Mouse (Mus musculus) embryonic facial prominence, embryonic 11.5 days (tissue): ENCODE measurements around the gene Gins3. TPM values are rescaled to one million over a fixed set of nuclear protein-coding genes. Genes with fewer than 3 reads are reported as not detected.

Experiments used
- ATAC-seq: fragments of 200-750 bp; cut with Nextera tagmentation; replicated peaks from 2 replicates; pipeline ENCODE4 v1.8.0; 2017; ENCODE audit warnings: low read depth; ENCODE audit not compliant: insufficient number of reproducible peaks, low FRiP score, low TSS enrichment
- DNase-seq: peaks from one replicate; pipeline ENCODE4 v3.0.0-alpha.2; 2015; ENCODE audit warnings: low spot score
- H3K27ac ChIP-seq: fragments of 300-500 bp; sonication (generic); replicated peaks from 2 replicates; pipeline ENCODE4 v1.5.1; 2014; ENCODE audit warnings: mild to moderate bottlenecking, low read depth, low read length, control low read depth
- H3K27me3 ChIP-seq: fragments of 300-500 bp; sonication (generic); 2 replicates; pipeline ENCODE4 v1.6.1; 2014; ENCODE audit warnings: mild to moderate bottlenecking, low read length, moderate library complexity, mixed read lengths; ENCODE audit not compliant: control insufficient read depth, insufficient read depth
- H3K36me3 ChIP-seq: fragments of 300-500 bp; sonication (generic); replicated peaks from 2 replicates; pipeline ENCODE4 v1.6.1; 2014; ENCODE audit warnings: low read depth, mild to moderate bottlenecking, low read length, moderate library complexity, mixed read lengths; ENCODE audit not compliant: control insufficient read depth, insufficient read depth
- H3K4me1 ChIP-seq: fragments of 300-500 bp; sonication (generic); 2 replicates; pipeline ENCODE4 v1.6.1; 2014; ENCODE audit warnings: low read length, mixed read lengths; ENCODE audit not compliant: control insufficient read depth, insufficient read depth
- H3K4me2 ChIP-seq: fragments of 300-500 bp; sonication (generic); 2 replicates; pipeline ENCODE4 v1.6.1; 2014; ENCODE audit warnings: low read depth, mild to moderate bottlenecking, control low read depth, low read length, moderate library complexity
- H3K4me3 ChIP-seq: fragments of 300-500 bp; sonication (generic); 2 replicates; pipeline ENCODE4 v1.5.1; 2014; ENCODE audit warnings: low read depth, low read length, control low read depth
- H3K9ac ChIP-seq: fragments of 300-500 bp; sonication (generic); replicated peaks from 2 replicates; pipeline ENCODE4 v1.6.1; 2014; ENCODE audit warnings: mild to moderate bottlenecking, control low read depth, low read length
- H3K9me3 ChIP-seq: fragments of 300-500 bp; sonication (generic); replicated peaks from 2 replicates; pipeline ENCODE4 v1.6.1; 2016; ENCODE audit warnings: mild to moderate bottlenecking, low read length, inconsistent platforms, mixed read lengths; ENCODE audit not compliant: control insufficient read depth
- WGBS: fragments of 180-500 bp; shearing (Covaris S2); extraction: QIAGEN DNeasy Blood & Tissue Kit; methylation state at CpG from one replicate; pipeline ENCODE4 v1.1.7; 2014; 5-methylcytosine and 5-hydroxymethylcytosine counted together
- polyA plus RNA-seq: library from polyadenylated mRNA; unstranded; fragments of >200 nt; fragmentation: Nextera tagmentation; extraction: Ambion mirVana; gene quantifications from 2 replicates; pipeline ENCODE4 v1.2.1, GENCODE M21; 2014

Gins3 gene
- polyA plus RNA-seq, 1 experiment from 2014 or later = 35.3 TPM

GRCm38 (mm10) chr8:95611769-95612168, 21.5 kb upstream of the Gins3 start:
- no peaks in the 10 kb centered on the region for H3K4me1 ChIP-seq
- H3K27ac ChIP-seq = no peak overlapping the region
- H3K36me3 ChIP-seq = no peaks in the 10 kb centered on the region
- DNase-seq (no peak), ATAC-seq (no peak)
- no peak overlapping the region for H3K4me3 ChIP-seq
- no peak overlapping the region for H3K9ac ChIP-seq
- WGBS = 72% methylated on average over 5 of the region's 5 CpGs
- no peaks in the 10 kb centered on the region for H3K9me3 ChIP-seq
- no peaks in the 10 kb centered on the region for H3K27me3 ChIP-seq
- H3K4me2 ChIP-seq = no peak overlapping the region

GRCm38 (mm10) chr8:95616383-95616782, 16.9 kb upstream of the Gins3 start:
- ATAC-seq (no peak), DNase-seq (no peak)
- 89% methylated on average over 7 of the region's 7 CpGs for WGBS
- no peak overlapping the region for H3K27ac ChIP-seq
- no peaks in the 10 kb centered on the region for H3K4me1 ChIP-seq
- H3K9me3 ChIP-seq = no peaks in the 10 kb centered on the region
- no peaks in the 10 kb centered on the region for H3K36me3 ChIP-seq
- no peak overlapping the region for H3K9ac ChIP-seq
- no peaks in the 10 kb centered on the region for H3K27me3 ChIP-seq
- H3K4me3 ChIP-seq = no peak overlapping the region
- no peak overlapping the region for H3K4me2 ChIP-seq

GRCm38 (mm10) chr8:95620046-95620445, 13.2 kb upstream of the Gins3 start:
- H3K36me3 ChIP-seq = no peaks in the 10 kb centered on the region
- no peaks in the 10 kb centered on the region for H3K4me1 ChIP-seq
- H3K4me2 ChIP-seq = no peak overlapping the region
- no peak overlapping the region for H3K9ac ChIP-seq
- no peak overlapping the region for H3K4me3 ChIP-seq
- WGBS = 95% methylated on average over 2 of the region's 2 CpGs
- ATAC-seq (no peak), DNase-seq (no peak)
- H3K27me3 ChIP-seq = no peaks in the 10 kb centered on the region
- no peak overlapping the region for H3K27ac ChIP-seq
- no peaks in the 10 kb centered on the region for H3K9me3 ChIP-seq

- H3K27ac ChIP-seq = no peak overlapping the region
- WGBS = 74% methylated on average over 2 of the region's 2 CpGs
- no peak overlapping the region for H3K4me3 ChIP-seq
- H3K36me3 ChIP-seq = no peaks in the 10 kb centered on the region
- no peaks in the 10 kb centered on the region for H3K27me3 ChIP-seq
- no peak overlapping the region for H3K9ac ChIP-seq
- ATAC-seq = no peak
- H3K4me2 ChIP-seq = no peak overlapping the region
- H3K9me3 ChIP-seq = no peaks in the 10 kb centered on the region
- H3K4me1 ChIP-seq = no peaks in the 10 kb centered on the region
- DNase-seq = no peak
Measured at GRCm38 (mm10) chr8:95624833-95625232, 8.4 kb upstream of the Gins3 start.

GRCm38 (mm10) chr8:95632840-95633239, 413 bp upstream of the Gins3 start:
- no peaks in the 10 kb centered on the region for H3K36me3 ChIP-seq
- no peak for DNase-seq
- H3K4me3 ChIP-seq = no peak overlapping the region; the same call in 1 of the 2 replicates
- no peaks in the 10 kb centered on the region for H3K27me3 ChIP-seq
- 0 out of 2 replicates have a peak overlapping the region, but pooled peaks have one; percentile 5 for H3K4me2 ChIP-seq
- no peaks in the 10 kb centered on the region for H3K9me3 ChIP-seq
- no peak overlapping the region for H3K27ac ChIP-seq
- 80% methylated on average over 6 of the region's 6 CpGs for WGBS
- no peak overlapping the region for H3K9ac ChIP-seq
- peak; percentile 25; the same call in 1 of the 2 replicates for ATAC-seq
- H3K4me1 ChIP-seq = no peaks in the 10 kb centered on the region

- Histone ChIP-seq H3K4me3 (peak overlapping the region; percentile 65), H3K27me3 (no peaks in the 10 kb centered on the region), H3K4me2 (peak overlapping the region; percentile 62), H3K9me3 (no peaks in the 10 kb centered on the region), H3K4me1 (no peaks in the 10 kb centered on the region), H3K36me3 (no peaks in the 10 kb centered on the region), H3K9ac (peak overlapping the region; percentile 64), H3K27ac (no peak overlapping the region)
- no peak for ATAC-seq
- 5% methylated on average over 6 of the region's 6 CpGs for WGBS
- DNase-seq = no peak
Measured at GRCm38 (mm10) chr8:95634063-95634340, 749 bp downstream of the Gins3 start.

- Histone ChIP-seq H3K9ac (no peak overlapping the region), H3K4me1 (no peaks in the 10 kb centered on the region), H3K36me3 (no peaks in the 10 kb centered on the region), H3K9me3 (no peaks in the 10 kb centered on the region), H3K27ac (no peak overlapping the region), H3K4me2 (no peak overlapping the region), H3K4me3 (no peak overlapping the region), H3K27me3 (no peaks in the 10 kb centered on the region)
- 92% methylated on average over 2 of the region's 2 CpGs for WGBS
- DNase-seq (no peak), ATAC-seq (no peak)
Measured at GRCm38 (mm10) chr8:95644942-95645341, 11.7 kb downstream of the Gins3 start.

- no peak overlapping the region for H3K9ac ChIP-seq
- no peak overlapping the region for H3K27ac ChIP-seq
- H3K4me1 ChIP-seq = no peaks in the 10 kb centered on the region
- H3K4me2 ChIP-seq = no peak overlapping the region
- ATAC-seq (no peak), DNase-seq (no peak)
- no peaks in the 10 kb centered on the region for H3K9me3 ChIP-seq
- no peak overlapping the region for H3K4me3 ChIP-seq
- 79% methylated on average over 3 of the region's 3 CpGs for WGBS
- H3K36me3 ChIP-seq = no peaks in the 10 kb centered on the region
- no peaks in the 10 kb centered on the region for H3K27me3 ChIP-seq
Measured at GRCm38 (mm10) chr8:95648251-95648650, 15.0 kb downstream of the Gins3 start.
